Mouse (Mus musculus): ENCODE measurements around the gene Myo16. TPM values are rescaled to one million over a fixed set of nuclear protein-coding genes. Genes with fewer than 3 reads are reported as not detected.

Myo16 gene
- polyA plus RNA-seq (2014; fragmentation: Illumina TruSeq; extraction: RNeasy Lipid Tissue Mini Kit (QIAGEN cat#74804)) = 0.34 TPM

GRCm38 (mm10) chr8:10153611-10154438 is at the start of gene Myo16:
Myo16 (plus strand) TSS chr8:10153911.

Other genes starting within 250 kb of the Myo16 start
- gene Lig4, start 176.2 kb upstream of the Myo16 start, polyA plus RNA-seq (2014; fragmentation: Illumina TruSeq; extraction: RNeasy Lipid Tissue Mini Kit (QIAGEN cat#74804)) = 15.1 TPM
- 53.7 TPM for gene Abhd13, start 176.2 kb upstream of the Myo16 start, polyA plus RNA-seq (2014; fragmentation: Illumina TruSeq; extraction: RNeasy Lipid Tissue Mini Kit (QIAGEN cat#74804))
- gene Tnfsf13b, start 147.4 kb upstream of the Myo16 start, polyA plus RNA-seq (2014; fragmentation: Illumina TruSeq; extraction: RNeasy Lipid Tissue Mini Kit (QIAGEN cat#74804)) = 2.5 TPM

All from ovary, adult 10 weeks (tissue).